Mouse (Mus musculus): ENCODE data around the gene Mgme1. TPM values are rescaled to one million over a fixed set of nuclear protein-coding genes. Genes with fewer than 3 reads are reported as not detected.

The Mgme1 gene
- polyA plus RNA-seq, 1 experiment from 2014 or later = 11.1 TPM

- Histone ChIP-seq H3K4me2 (no peak overlapping the region), H3K9ac (no peak overlapping the region), H3K36me3 (no peaks in the 10 kb centered on the region), H3K27ac (no peak overlapping the region), H3K9me3 (no peaks in the 10 kb centered on the region), H3K27me3 (no peaks in the 10 kb centered on the region), H3K4me3 (no peak overlapping the region), H3K4me1 (replicated peaks) (no peaks in the 10 kb centered on the region)
- no peak for ATAC-seq (ENCODE audit: low FRiP score)
- 84% methylated on average over 11 of the region's 11 CpGs for WGBS
Observed at GRCm38 (mm10) chr2:144291600-144292305, 21.3 kb downstream of the Mgme1 start.

GRCm38 (mm10) chr2:144295145-144295735 is 24.8 kb downstream of the Mgme1 start:
- no peaks in the 10 kb centered on the region for H3K4me1 ChIP-seq (replicated peaks)
- H3K27ac ChIP-seq = no peak overlapping the region
- no peaks in the 10 kb centered on the region for H3K27me3 ChIP-seq
- ATAC-seq (ENCODE audit: low FRiP score) = no peak
- no peak overlapping the region for H3K9ac ChIP-seq
- H3K4me3 ChIP-seq = no peak overlapping the region
- no peaks in the 10 kb centered on the region for H3K36me3 ChIP-seq
- 71% methylated on average over 9 of the region's 9 CpGs for WGBS
- no peaks in the 10 kb centered on the region for H3K9me3 ChIP-seq
- H3K4me2 ChIP-seq = no peak overlapping the region

GRCm38 (mm10) chr2:144299749-144300669 is 29.5 kb downstream of the Mgme1 start:
- Histone ChIP-seq H3K27me3 (no peaks in the 10 kb centered on the region), H3K4me3 (no peak overlapping the region), H3K36me3 (no peaks in the 10 kb centered on the region), H3K4me2 (no peak overlapping the region), H3K9ac (no peak overlapping the region), H3K9me3 (no peaks in the 10 kb centered on the region), H3K4me1 (replicated peaks) (no peaks in the 10 kb centered on the region), H3K27ac (no peak overlapping the region)
- WGBS = 83% methylated on average over 9 of the region's 9 CpGs
- no peak for ATAC-seq (ENCODE audit: low FRiP score)

GRCm38 (mm10) chr2:144301101-144301500 is 30.6 kb downstream of the Mgme1 start:
- ATAC-seq (ENCODE audit: low FRiP score) = no peak
- 96% methylated on average over 11 of the region's 11 CpGs for WGBS
- no peaks in the 10 kb centered on the region for H3K36me3 ChIP-seq

GRCm38 (mm10) chr2:144305721-144306294 is 35.3 kb downstream of the Mgme1 start:
- H3K27ac ChIP-seq = no peak overlapping the region
- no peak overlapping the region for H3K4me2 ChIP-seq
- no peaks in the 10 kb centered on the region for H3K36me3 ChIP-seq
- H3K4me1 ChIP-seq (replicated peaks) = no peaks in the 10 kb centered on the region
- H3K4me3 ChIP-seq = no peak overlapping the region
- H3K27me3 ChIP-seq = no peaks in the 10 kb centered on the region
- H3K9me3 ChIP-seq = no peaks in the 10 kb centered on the region
- ATAC-seq (ENCODE audit: low FRiP score) = no peak
- no peak overlapping the region for H3K9ac ChIP-seq
- WGBS = 80% methylated on average over 18 of the region's 18 CpGs

More at GRCm38 (mm10) chr2:144301101-144301500, 30.6 kb downstream of the Mgme1 start:
- no peak overlapping the region for H3K9ac ChIP-seq
- H3K27ac ChIP-seq = no peak overlapping the region
- no peaks in the 10 kb centered on the region for H3K27me3 ChIP-seq
- no peak overlapping the region for H3K4me3 ChIP-seq
- no peaks in the 10 kb centered on the region for H3K4me1 ChIP-seq (replicated peaks)
- H3K9me3 ChIP-seq = no peaks in the 10 kb centered on the region
- no peak overlapping the region for H3K4me2 ChIP-seq

- ATAC-seq (ENCODE audit: low FRiP score) = no peak
- Histone ChIP-seq H3K9me3 (no peaks in the 10 kb centered on the region), H3K4me2 (no peak overlapping the region), H3K9ac (no peak overlapping the region), H3K4me3 (no peak overlapping the region), H3K36me3 (no peaks in the 10 kb centered on the region), H3K4me1 (replicated peaks) (no peaks in the 10 kb centered on the region), H3K27ac (no peak overlapping the region), H3K27me3 (no peaks in the 10 kb centered on the region)
- 67% methylated on average over 8 of the region's 8 CpGs for WGBS
Observed at GRCm38 (mm10) chr2:144308561-144308960, 38.1 kb downstream of the Mgme1 start.

GRCm38 (mm10) chr2:144310273-144310672 is 39.8 kb downstream of the Mgme1 start:
- ATAC-seq (ENCODE audit: low FRiP score) = no peak

GRCm38 (mm10) chr2:144311372-144311771 is 40.9 kb downstream of the Mgme1 start:
- no peak overlapping the region for H3K9ac ChIP-seq
- no peak for ATAC-seq (ENCODE audit: low FRiP score)
- WGBS = 88% methylated on average over 2 of the region's 2 CpGs
- H3K27ac ChIP-seq = no peak overlapping the region
- H3K4me1 ChIP-seq (replicated peaks) = no peaks in the 10 kb centered on the region
- no peak overlapping the region for H3K4me3 ChIP-seq
- no peak overlapping the region for H3K4me2 ChIP-seq
- no peaks in the 10 kb centered on the region for H3K36me3 ChIP-seq
- no peaks in the 10 kb centered on the region for H3K9me3 ChIP-seq
- no peaks in the 10 kb centered on the region for H3K27me3 ChIP-seq

More at GRCm38 (mm10) chr2:144310273-144310672, 39.8 kb downstream of the Mgme1 start:
- Histone ChIP-seq H3K27ac (no peak overlapping the region), H3K4me2 (no peak overlapping the region), H3K36me3 (no peaks in the 10 kb centered on the region), H3K9me3 (no peaks in the 10 kb centered on the region), H3K4me1 (replicated peaks) (no peaks in the 10 kb centered on the region), H3K9ac (no peak overlapping the region), H3K4me3 (no peak overlapping the region), H3K27me3 (no peaks in the 10 kb centered on the region)
- 33% methylated on average over 5 of the region's 5 CpGs for WGBS

- Histone ChIP-seq H3K36me3 (no peaks in the 10 kb centered on the region), H3K27ac (no peak overlapping the region), H3K9ac (no peak overlapping the region), H3K9me3 (no peaks in the 10 kb centered on the region), H3K4me1 (replicated peaks) (no peaks in the 10 kb centered on the region), H3K4me2 (no peak overlapping the region), H3K4me3 (no peak overlapping the region), H3K27me3 (peaks cover 24% of the 10 kb centered on the region)
- WGBS = 78% methylated on average over 3 of the region's 3 CpGs
- no peak for ATAC-seq (ENCODE audit: low FRiP score)
Observed at GRCm38 (mm10) chr2:144324218-144324617, 53.8 kb downstream of the Mgme1 start.

- H3K27ac ChIP-seq = no peak overlapping the region
- ATAC-seq (ENCODE audit: low FRiP score) = no peak
- H3K27me3 ChIP-seq = peaks cover 76% of the 10 kb centered on the region
- 8% methylated on average over 10 of the region's 10 CpGs for WGBS
- peaks cover 37% of the 10 kb centered on the region for H3K4me1 ChIP-seq (replicated peaks)
- no peaks in the 10 kb centered on the region for H3K36me3 ChIP-seq
- no peak overlapping the region for H3K9ac ChIP-seq
- H3K4me2 ChIP-seq = no peak overlapping the region
- no peaks in the 10 kb centered on the region for H3K9me3 ChIP-seq
- no peak overlapping the region for H3K4me3 ChIP-seq
Observed at GRCm38 (mm10) chr2:144329451-144329850, 59.0 kb downstream of the Mgme1 start.

GRCm38 (mm10) chr2:144329937-144330336 is 59.5 kb downstream of the Mgme1 start:
- no peaks in the 10 kb centered on the region for H3K9me3 ChIP-seq
- no peak overlapping the region for H3K4me3 ChIP-seq
- H3K4me2 ChIP-seq = peak overlapping the region; percentile 93; the same call in 1 of the 2 replicates
- H3K36me3 ChIP-seq = no peaks in the 10 kb centered on the region
- no peak overlapping the region for H3K27ac ChIP-seq
- no peak overlapping the region for H3K9ac ChIP-seq
- WGBS = 3% methylated on average over 10 of the region's 10 CpGs
- H3K27me3 ChIP-seq = peaks cover 81% of the 10 kb centered on the region
- no peak for ATAC-seq (ENCODE audit: low FRiP score)
- peaks cover 37% of the 10 kb centered on the region for H3K4me1 ChIP-seq (replicated peaks)

- no peak for ATAC-seq (ENCODE audit: low FRiP score)
- H3K27me3 ChIP-seq = peaks cover 86% of the 10 kb centered on the region
Observed at GRCm38 (mm10) chr2:144330352-144330959, 60.0 kb downstream of the Mgme1 start.

More at GRCm38 (mm10) chr2:144330352-144330959, 60.0 kb downstream of the Mgme1 start:
- Histone ChIP-seq H3K9ac (peak overlapping the region; percentile 69), H3K36me3 (no peaks in the 10 kb centered on the region), H3K4me3 (peak overlapping the region; percentile 54), H3K9me3 (no peaks in the 10 kb centered on the region), H3K4me2 (peak overlapping the region; percentile 93), H3K4me1 (replicated peaks) (peaks cover 37% of the 10 kb centered on the region), H3K27ac (no peak overlapping the region)
- WGBS = under 1% methylated on average over 41 of the region's 41 CpGs

Measured in hindbrain, embryonic 13.5 days (tissue).